Mouse (Mus musculus): ENCODE data around the gene Col4a2.

Gene Col4a2

GRCm38 (mm10) chr8:11362278-11363214, 49.9 kb downstream of the Col4a2 start:
- DNase-seq, result peak; percentile 47

- no peak for DNase-seq
Observed at GRCm38 (mm10) chr8:11363340-11364126, 50.9 kb downstream of the Col4a2 start.

GRCm38 (mm10) chr8:11366251-11366650, 53.6 kb downstream of the Col4a2 start:
- DNase-seq, result no peak

DNA sequence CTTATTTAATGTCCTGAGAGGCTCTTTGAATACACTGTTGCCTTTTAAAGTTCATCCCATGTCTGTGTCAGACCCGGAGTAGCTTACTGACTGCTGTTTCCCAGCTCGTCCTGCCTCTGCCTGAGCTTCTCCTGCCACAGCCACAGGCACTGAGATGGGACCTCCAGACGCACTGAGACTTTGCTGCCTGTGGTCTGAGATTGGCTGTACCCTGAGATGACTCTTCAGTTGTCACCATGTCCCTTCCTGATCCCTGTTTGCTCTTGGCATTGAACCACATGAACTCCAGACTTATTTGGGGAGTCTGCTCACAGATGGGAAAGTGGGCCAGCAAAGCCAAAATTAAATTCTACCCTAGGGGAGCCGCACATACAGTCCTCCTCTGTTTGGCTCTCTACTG, 54.1 kb downstream of the Col4a2 start:
- no peak for DNase-seq

DNA sequence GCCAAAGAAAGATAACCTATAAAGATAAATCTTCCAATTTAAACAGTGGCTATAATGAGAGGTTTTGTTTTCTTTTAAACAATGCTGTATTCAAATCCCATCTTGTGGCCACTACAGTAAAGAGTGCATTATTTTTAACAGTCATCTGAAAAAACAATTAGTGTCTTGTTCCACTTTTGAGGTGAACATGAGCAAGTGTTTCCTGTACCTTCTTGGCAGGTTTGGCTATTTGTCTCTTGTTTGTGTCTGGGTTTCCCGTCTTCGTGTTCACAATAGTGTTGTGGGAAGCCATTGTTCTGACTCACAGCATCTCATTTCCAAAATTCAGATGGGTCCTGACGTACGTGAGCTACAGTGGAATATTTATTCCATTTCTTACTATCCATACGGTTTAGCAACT, 55.1 kb downstream of the Col4a2 start:
- DNase-seq, result no peak

DNA sequence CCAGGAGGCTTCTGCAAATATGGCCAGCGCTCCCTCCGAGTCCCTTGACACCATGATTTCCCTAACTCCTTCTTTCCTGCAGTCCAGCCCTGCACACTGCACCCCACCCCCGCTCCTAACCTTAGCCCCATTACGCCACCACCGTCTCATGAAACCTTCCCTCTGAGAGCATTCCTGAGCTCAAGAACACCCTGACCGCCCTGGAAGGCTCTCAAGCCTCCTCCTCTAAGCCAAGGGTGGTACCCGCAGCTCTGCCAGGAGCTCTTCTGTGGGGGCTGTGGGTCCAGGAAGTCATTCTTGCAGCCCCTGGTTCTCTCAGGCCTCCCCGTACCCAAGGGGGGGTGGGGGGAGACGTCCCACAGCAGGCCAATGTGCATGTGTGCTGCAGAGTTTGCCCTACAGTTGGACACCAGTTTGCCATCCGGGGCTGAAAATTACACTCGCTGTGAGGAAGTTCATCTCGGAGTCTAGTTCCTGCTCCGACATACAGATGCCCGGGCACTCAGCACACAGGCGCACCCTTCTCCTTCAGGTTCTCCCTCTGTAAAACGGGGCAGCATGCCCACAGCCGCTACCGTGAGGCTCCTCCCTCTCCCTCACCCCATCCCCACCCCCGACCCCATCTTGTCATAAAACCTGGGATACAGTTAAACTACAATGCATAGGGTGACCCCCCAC, 57.1 kb downstream of the Col4a2 start:
- peak; percentile 33 to 45 for DNase-seq

- no peak for DNase-seq
Observed at GRCm38 (mm10) chr8:11371347-11371746, 58.7 kb downstream of the Col4a2 start.

- no peak for DNase-seq
Observed at GRCm38 (mm10) chr8:11372080-11372479, 59.5 kb downstream of the Col4a2 start.

DNA sequence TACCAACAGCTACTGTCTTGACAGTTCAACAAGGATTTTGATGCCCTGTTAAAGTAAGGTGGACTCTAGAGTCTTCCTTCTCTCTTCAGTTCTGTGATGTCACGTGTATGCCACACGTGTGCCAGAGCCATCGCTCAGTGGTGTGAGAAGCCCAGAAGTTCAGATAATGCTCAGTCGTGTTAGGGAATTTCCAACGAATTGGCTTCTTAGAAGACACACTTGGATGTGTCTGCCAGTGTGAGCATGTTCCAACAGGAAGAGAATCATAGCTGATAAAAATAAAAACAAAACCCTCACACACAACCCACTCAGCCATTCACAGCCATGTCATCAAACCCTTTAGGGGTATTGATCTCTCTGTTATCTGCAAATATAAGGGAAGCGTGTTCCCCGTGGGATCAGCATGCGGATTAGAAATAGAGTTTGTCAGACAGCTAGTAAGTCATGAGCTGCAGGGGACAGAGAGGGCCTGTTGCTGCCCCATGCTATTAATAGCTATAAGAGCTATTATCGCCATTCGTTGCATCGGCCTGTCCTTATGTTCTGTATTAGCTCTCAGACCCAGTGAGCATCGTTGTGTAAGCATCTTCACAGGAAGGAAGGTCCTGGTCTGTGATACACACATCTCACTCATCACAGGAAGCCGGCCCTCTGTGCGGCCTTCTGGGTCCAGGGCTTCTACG, 61.2 kb downstream of the Col4a2 start:
- no peak for DNase-seq

DNA sequence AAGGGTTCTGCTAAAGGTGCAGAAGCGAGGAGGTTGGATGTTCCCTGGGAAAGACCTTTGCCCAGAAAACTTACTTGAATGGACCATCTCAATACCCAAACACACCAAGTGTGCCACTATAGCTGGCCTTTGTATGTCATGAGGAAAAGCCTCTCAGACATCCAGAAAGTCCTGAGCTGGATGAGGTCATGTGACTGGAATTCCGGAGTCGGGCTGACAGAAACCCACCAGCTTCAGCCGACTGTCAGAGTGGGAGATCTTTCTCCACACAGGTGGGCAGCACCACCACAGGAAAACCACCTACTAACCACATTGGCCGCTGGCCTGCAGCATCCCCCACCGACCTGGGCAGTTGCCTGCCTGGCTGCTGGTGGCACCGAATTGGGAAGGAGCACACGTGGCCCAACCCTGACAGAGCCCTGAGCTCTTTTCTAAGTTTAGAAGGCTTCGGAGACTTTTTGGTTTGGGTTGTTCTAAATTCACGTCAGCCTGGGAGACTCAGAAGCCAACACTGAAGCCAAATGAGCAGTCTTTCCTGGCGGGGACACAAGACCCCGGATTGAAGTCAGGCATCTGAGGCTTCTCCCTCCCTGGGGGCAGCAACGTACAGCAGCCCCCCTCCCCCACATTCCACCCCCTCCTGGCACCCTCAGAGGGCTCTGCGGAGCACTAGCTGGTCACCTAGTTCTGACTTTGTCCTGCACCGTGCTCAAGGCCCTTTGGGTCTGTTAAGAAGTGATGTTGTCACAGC, 61.9 kb downstream of the Col4a2 start:
- DNase-seq, result no peak

GRCm38 (mm10) chr8:11375749-11376438, 63.3 kb downstream of the Col4a2 start:
- no peak for DNase-seq

GRCm38 (mm10) chr8:11377391-11378210, 65.0 kb downstream of the Col4a2 start:
- DNase-seq, result no peak

DNA sequence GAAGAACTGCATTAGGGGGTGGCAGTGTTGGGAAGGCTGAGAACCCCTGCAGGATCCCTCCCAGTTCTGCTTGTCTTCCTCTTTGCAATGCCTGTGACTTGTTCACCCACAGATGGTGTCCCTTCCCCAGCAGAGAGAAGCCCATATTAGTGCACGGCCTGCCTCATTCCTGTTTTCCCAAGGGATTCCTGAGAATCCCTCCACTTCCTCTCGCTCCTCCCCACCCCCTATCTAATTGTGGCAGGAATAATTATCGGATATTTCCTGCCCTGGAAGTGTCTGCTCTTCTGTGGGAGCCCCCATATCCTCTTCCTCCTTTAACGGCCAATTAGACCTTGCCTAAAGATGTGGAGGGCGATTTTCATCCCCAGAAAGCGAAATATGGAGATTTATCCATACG, 67.0 kb downstream of the Col4a2 start:
- DNase-seq, result peak in 1 of 2 experiments; percentile 57

DNA sequence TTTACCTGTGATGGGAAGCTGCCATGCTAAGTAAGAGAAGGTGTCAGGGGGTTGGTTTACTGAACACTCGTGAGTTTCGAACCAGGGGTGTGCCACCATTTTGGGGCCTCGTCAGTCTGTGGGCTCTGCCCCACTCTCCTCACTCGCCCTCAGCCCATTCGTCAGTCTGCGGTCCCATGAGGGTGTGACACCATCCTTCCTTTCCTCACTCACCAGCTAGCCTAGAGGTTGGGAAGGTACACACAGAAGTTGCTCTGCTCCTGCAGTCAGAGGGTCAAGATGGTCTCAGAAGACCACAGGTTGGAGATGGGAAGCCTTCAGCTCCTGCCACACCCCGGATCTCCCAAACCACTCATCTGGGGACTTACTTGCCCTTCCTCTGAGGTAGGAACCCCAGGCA, 68.9 kb downstream of the Col4a2 start:
- no peak for DNase-seq

GRCm38 (mm10) chr8:11382059-11382810, 69.6 kb downstream of the Col4a2 start:
- DNase-seq, result peak in 1 of 2 experiments; percentile 29

- DNase-seq, result no peak
Observed at GRCm38 (mm10) chr8:11382933-11383332, 70.3 kb downstream of the Col4a2 start.

DNA sequence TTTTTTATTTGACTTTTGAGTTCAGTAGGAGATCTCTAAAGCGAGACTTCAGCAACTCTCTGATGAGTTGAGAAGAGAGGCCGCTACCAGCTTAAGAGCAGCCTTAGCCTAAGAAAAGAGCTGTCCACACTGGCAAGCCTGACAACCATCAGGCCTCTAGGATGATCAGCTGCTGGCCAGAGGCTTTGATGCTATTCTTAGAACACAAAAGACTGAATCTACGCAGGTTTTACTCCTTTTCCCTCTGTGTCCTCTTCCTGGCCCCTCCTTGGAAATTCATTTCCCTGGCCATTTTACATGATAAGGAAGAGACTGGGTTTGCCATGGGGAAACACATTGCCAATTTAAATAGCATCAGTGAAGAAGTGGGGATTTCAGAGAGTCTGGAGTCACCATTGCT, 70.8 kb downstream of the Col4a2 start:
- DNase-seq, result no peak

DNA sequence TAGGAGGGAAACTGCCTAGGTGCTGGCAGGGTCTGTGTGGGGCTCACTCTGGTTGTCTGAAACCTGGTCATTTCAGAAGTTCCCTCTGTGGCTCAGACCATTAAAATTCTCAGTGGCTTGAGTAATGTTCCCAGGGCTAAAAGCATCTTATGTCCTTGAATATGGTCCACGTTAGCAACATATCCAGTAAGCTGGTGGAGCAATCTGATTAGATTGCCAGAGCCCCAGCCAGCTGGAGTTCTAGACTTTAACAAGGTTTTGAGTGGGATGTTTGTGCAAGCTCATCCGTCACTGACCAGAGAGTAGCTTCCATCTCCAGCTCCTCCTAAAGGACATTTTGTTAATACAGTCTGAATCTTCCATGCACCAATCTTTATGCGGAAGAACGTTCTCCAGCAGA, 72.2 kb downstream of the Col4a2 start:
- no peak for DNase-seq

GRCm38 (mm10) chr8:11385272-11385905, 72.8 kb downstream of the Col4a2 start:
- no peak for DNase-seq

Data from kidney, adult 8-10 months (tissue).